Mouse (Mus musculus) MEL (cell line): ENCODE data around the gene Wdr49.

Source experiments
- BHLHE40 ChIP-seq: IDR thresholded peaks from 2 replicates; pipeline ENCODE4 v1.6.1; 2012; ENCODE audit warnings: low read depth, mild to moderate bottlenecking, inconsistent platforms, low read length, improper control_type of control experiment, borderline replicate concordance
- CTCF ChIP-seq, 3 experiments: IDR thresholded peaks in 2 of 3; conservative IDR thresholded peaks in 1 of 3; 2 replicates each; pipeline ENCODE4 v1.5.1; 2011 to 2012; ENCODE audit warnings: low read length in 3 of 3, low read depth in 2 of 3, mild to moderate bottlenecking in 2 of 3, improper control_type of control experiment in 1 of 3, inconsistent platforms in 1 of 3, mixed read lengths in 1 of 3, moderate library complexity in 1 of 3; ENCODE audit not compliant: control insufficient read depth in 1 of 3, insufficient read depth in 1 of 3, poor library complexity in 1 of 3, severe bottlenecking in 1 of 3
- RAD21 ChIP-seq: IDR thresholded peaks from 2 replicates; pipeline ENCODE4 v1.6.1; 2011; ENCODE audit warnings: mild to moderate bottlenecking, low read depth, low read length, improper control_type of control experiment
- RCOR1 ChIP-seq: IDR thresholded peaks from 2 replicates; pipeline ENCODE4 v1.6.1; 2012; ENCODE audit warnings: low read depth, mild to moderate bottlenecking, inconsistent platforms, low read length, improper control_type of control experiment
- TAL1 ChIP-seq: IDR thresholded peaks from 2 replicates; pipeline ENCODE4 v1.6.1; 2012; ENCODE audit warnings: mild to moderate bottlenecking, inconsistent platforms, low read length, moderate library complexity, mixed read lengths
- ZNF384 ChIP-seq: IDR thresholded peaks from 2 replicates; pipeline ENCODE4 v1.6.1; 2012; ENCODE audit warnings: low read depth, mild to moderate bottlenecking, inconsistent platforms, low read length, improper control_type of control experiment

DNA sequence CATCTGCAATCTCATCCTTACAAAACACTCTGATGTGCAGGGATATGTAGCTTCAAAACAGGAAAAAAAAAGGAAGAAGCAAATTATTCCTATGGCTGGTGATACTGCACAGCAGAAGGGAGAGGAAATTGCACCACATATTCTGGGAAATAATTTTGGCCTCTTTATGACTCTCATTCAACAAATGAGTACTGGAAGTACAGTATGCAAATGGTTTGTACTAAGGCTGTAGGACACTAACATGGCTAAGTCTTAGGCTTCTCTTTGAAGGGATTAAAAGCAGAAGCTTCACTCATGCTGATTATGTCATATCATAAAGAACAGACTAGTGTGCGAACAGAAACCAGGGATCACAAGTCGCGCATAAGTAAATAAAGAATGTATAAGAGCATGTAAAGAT is 205.4 kb downstream of the Wdr49 start:
- TF ChIP-seq CTCF (IDR thresholded peaks at IDR 0.05 in 2 of 3, conservative IDR thresholded peaks at IDR 0.05 in 1 of 3; ENCODE audit: control insufficient read depth in 1 of 3, insufficient read depth in 1 of 3, low read depth in 2 of 3, low read length in 3 of 3, poor library complexity in 1 of 3, severe bottlenecking in 1 of 3): no peak
- no peak for TF ChIP-seq ZNF384
- TF ChIP-seq TAL1: no peak
- TF ChIP-seq BHLHE40: no peak
- no peak for TF ChIP-seq RCOR1
- TF ChIP-seq RAD21: no peak
